Mouse (Mus musculus): ENCODE results near the gene Ttc9. TPM values are rescaled to one million over a fixed set of nuclear protein-coding genes. Genes with fewer than 3 reads are reported as not detected.
A peak's percentile ranks its signal among the peaks of the same experiment; 100 is the strongest.

The Ttc9 gene
- polyA plus RNA-seq, 1 experiment from 2014 or later, result 7.0 TPM

DNA sequence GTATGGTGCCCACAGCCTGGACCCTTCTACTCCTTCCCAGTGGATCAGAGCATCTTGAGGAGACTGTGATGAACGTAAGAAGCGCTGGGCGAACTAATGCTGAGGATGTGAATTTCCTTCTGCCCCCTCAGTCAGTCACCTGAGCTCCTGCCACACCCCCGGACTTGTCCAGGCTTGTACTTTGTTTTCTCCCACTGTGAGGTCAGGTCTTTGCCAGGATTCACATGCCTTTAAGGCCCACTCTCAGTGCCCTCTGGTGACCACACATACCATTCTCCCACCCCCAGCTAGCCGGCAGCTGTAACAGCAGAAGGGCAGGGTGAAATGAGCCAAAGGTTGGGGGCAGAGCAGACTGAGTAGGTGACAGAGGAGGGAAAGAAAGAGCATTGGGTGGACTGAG, 32.9 kb downstream of the Ttc9 start:
- Histone ChIP-seq H3K36me3 (no peaks in the 10 kb centered on the region; the same call in 1 of the 2 replicates), H3K27me3 (replicated peaks) (no peaks in the 10 kb centered on the region), H3K4me1 (no peaks in the 10 kb centered on the region), H3K4me3 (no peak overlapping the region), H3K27ac (no peak overlapping the region), H3K9ac (no peak overlapping the region), H3K9me3 (no peaks in the 10 kb centered on the region), H3K4me2 (replicated peaks) (no peak overlapping the region)
- ATAC-seq (ENCODE audit: low FRiP score, low read depth), result no peak
- WGBS, result 79% methylated on average over 5 of the region's 5 CpGs

DNA sequence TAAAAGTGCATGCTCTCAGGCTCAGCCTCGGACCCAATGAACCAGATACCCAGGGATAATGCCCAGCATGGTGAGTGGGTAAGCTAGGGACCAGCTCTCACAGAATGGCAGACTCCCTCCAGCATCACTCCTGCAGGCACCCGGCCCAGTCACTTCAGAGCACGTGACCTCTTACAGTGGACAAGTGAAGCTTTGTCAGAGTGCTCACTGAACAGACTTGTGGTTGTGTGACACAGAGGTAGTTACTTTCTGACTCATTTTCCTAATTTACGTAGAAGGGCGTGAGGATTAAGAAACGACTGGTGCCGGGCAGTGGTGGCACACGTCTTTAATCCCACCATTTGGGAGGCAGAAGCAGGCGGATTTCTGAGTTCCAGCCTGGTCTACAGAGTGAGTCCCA, 37.4 kb downstream of the Ttc9 start:
- no peak overlapping the region for H3K4me3 ChIP-seq
- ATAC-seq (ENCODE audit: low FRiP score, low read depth), result no peak
- H3K9ac ChIP-seq, result no peak overlapping the region
- no peak overlapping the region for H3K4me2 ChIP-seq (replicated peaks)
- H3K9me3 ChIP-seq, result no peaks in the 10 kb centered on the region
- 84% methylated on average over 9 of the region's 9 CpGs for WGBS
- H3K27me3 ChIP-seq (replicated peaks), result no peaks in the 10 kb centered on the region
- no peak overlapping the region for H3K27ac ChIP-seq
- H3K36me3 ChIP-seq, result no peaks in the 10 kb centered on the region; the same call in 1 of the 2 replicates
- H3K4me1 ChIP-seq, result no peaks in the 10 kb centered on the region

DNA sequence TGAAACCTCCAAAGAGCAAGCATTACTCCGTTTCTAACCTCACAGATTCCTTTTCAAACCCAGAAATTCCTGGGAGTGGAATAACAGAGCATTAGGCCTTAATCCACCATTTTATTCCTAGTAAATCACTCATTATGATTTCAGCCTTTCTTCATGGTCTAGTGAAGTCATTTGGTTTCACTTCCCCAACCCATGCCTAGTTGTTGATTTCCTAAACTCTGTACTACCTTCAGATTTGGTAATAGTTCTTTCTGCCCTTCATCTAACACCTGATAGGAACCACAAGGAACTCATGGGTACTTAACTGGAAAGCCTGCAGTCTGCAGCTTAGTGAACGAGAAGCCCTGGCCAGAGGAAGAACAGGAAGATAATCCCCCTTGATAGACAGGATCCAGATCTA, 44.5 kb downstream of the Ttc9 start:
- no peak overlapping the region for H3K4me3 ChIP-seq
- no peak overlapping the region for H3K9ac ChIP-seq
- ATAC-seq (ENCODE audit: low FRiP score, low read depth), result no peak
- no peaks in the 10 kb centered on the region for H3K27me3 ChIP-seq (replicated peaks)
- no peaks in the 10 kb centered on the region for H3K36me3 ChIP-seq
- H3K27ac ChIP-seq, result no peak overlapping the region
- H3K9me3 ChIP-seq, result no peaks in the 10 kb centered on the region
- H3K4me2 ChIP-seq (replicated peaks), result no peak overlapping the region
- H3K4me1 ChIP-seq, result no peaks in the 10 kb centered on the region
- WGBS, result 67% methylated on average over 2 of the region's 2 CpGs

DNA sequence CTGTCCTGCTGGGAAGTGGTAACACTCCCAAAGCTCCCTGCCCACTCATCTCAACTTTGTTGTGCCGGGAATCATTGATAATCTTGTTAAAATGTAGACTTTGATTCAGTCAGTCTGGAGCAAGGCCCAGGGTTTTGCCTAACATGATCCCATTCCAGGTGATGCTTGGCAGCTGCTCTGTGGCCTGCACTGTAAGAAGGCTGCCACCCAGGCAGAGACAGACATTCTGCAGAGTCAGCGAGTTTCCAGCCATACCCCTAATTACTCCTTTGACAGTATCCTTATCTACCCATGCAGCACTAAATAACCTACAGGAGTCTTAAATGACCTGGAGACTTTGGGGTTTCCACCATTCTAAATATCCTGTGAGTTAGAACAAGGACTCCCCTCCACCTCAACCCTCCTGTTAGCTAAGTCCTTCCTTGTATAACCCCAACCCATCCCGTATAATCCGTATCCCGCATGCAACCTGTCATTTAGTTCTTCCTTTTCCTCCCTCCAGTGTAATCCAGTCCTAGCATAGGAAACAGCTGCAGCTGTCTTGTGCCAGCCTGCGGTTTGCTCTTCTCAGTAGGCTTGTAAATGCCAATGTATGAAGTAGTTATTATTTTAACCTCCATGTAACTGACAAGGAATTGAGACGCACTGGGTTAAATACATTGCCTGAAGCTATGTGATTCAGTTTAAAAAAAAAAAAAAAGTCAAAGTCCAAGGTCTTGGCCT, 48.9 kb downstream of the Ttc9 start:
- H3K27ac ChIP-seq, result no peak overlapping the region
- no peaks in the 10 kb centered on the region for H3K4me1 ChIP-seq
- no peak overlapping the region for H3K4me2 ChIP-seq (replicated peaks)
- 82% methylated on average over 7 of the region's 7 CpGs for WGBS
- no peaks in the 10 kb centered on the region for H3K9me3 ChIP-seq
- ATAC-seq (ENCODE audit: low FRiP score, low read depth), result no peak
- H3K36me3 ChIP-seq, result no peaks in the 10 kb centered on the region
- no peaks in the 10 kb centered on the region for H3K27me3 ChIP-seq (replicated peaks)
- no peak overlapping the region for H3K4me3 ChIP-seq
- H3K9ac ChIP-seq, result no peak overlapping the region

DNA sequence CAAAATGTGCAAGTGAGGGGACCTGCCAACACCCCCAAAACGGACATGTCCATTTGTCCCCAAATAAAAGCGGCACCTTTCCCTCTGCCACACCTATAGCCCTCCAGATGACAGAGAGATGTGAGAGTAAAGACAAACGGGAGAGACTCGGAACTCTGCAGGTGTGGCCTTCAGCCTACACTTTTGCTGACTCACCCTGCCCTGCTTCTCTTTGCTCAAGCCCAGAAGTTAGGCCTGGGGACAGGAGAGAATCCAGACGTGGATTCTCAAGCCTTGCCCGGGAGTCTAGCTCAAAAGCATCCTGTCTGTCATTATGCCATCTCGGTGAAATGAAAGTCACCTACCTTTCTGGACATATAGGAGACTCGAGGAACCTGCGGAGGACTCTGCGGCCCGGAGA, 52.3 kb downstream of the Ttc9 start:
- H3K9ac ChIP-seq, result no peak overlapping the region
- H3K4me2 ChIP-seq (replicated peaks), result no peak overlapping the region
- H3K27me3 ChIP-seq (replicated peaks), result no peaks in the 10 kb centered on the region
- H3K4me3 ChIP-seq, result no peak overlapping the region
- no peaks in the 10 kb centered on the region for H3K36me3 ChIP-seq
- H3K9me3 ChIP-seq, result no peaks in the 10 kb centered on the region
- ATAC-seq (ENCODE audit: low FRiP score, low read depth), result no peak
- WGBS, result 75% methylated on average over 11 of the region's 11 CpGs
- H3K27ac ChIP-seq, result no peak overlapping the region
- H3K4me1 ChIP-seq, result 0 out of 2 replicates have a peak, but pooled peaks cover 11% of the 10 kb centered on the region

DNA sequence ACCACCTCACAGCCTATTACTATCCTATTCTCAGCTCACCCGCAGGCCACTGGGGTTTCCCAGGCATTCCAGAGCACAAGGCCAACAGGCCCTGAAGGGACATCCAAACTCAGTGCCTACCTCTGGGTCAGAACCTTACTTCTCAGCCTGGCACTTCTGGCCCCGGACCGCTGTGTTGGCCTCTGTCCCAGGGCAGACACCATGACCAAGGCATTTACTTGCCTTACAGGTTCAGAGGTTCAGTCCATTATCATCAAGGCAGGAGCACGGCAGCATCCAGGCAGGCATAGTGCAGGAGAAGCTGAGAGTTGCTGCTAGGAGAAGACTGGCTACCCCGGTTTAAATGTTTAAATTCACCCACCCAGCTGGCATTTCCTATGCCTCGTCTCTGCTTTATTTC, 53.0 kb downstream of the Ttc9 start:
- WGBS, result 78% methylated on average over 6 of the region's 6 CpGs
- ATAC-seq (ENCODE audit: low FRiP score, low read depth), result no peak
- H3K9me3 ChIP-seq, result no peaks in the 10 kb centered on the region
- no peaks in the 10 kb centered on the region for H3K27me3 ChIP-seq (replicated peaks)
- H3K9ac ChIP-seq, result no peak overlapping the region
- no peak overlapping the region for H3K27ac ChIP-seq
- H3K4me2 ChIP-seq (replicated peaks), result no peak overlapping the region
- H3K4me1 ChIP-seq, result 0 out of 2 replicates have a peak, but pooled peaks cover 11% of the 10 kb centered on the region
- no peak overlapping the region for H3K4me3 ChIP-seq
- no peaks in the 10 kb centered on the region for H3K36me3 ChIP-seq

DNA sequence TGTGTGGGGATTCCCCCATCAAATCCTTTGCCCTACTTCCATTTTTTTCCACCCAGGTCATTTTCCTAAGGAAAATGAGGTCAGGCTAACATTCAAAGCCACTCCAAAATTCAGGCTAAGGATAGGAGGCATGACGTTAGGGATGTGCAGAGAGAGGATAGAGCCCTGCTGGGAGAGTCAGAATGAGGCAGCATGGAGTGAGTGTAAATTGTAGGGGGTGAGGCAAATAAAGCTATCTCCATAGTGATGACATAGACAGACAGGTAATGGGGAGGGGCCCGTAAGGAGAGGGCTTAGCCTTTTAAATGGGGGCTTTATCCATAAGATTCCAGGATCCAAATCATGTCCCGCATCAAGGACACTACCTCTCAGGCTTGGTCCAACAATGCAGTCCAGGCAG, 54.9 kb downstream of the Ttc9 start:
- H3K4me1 ChIP-seq, result 0 out of 2 replicates have a peak, but pooled peaks cover 11% of the 10 kb centered on the region
- ATAC-seq (ENCODE audit: low FRiP score, low read depth), result no peak
- H3K9ac ChIP-seq, result no peak overlapping the region
- no peak overlapping the region for H3K27ac ChIP-seq
- H3K4me3 ChIP-seq, result no peak overlapping the region
- no peaks in the 10 kb centered on the region for H3K9me3 ChIP-seq
- no peaks in the 10 kb centered on the region for H3K36me3 ChIP-seq
- no peaks in the 10 kb centered on the region for H3K27me3 ChIP-seq (replicated peaks)
- 47% methylated on average over 3 of the region's 3 CpGs for WGBS
- H3K4me2 ChIP-seq (replicated peaks), result no peak overlapping the region

DNA sequence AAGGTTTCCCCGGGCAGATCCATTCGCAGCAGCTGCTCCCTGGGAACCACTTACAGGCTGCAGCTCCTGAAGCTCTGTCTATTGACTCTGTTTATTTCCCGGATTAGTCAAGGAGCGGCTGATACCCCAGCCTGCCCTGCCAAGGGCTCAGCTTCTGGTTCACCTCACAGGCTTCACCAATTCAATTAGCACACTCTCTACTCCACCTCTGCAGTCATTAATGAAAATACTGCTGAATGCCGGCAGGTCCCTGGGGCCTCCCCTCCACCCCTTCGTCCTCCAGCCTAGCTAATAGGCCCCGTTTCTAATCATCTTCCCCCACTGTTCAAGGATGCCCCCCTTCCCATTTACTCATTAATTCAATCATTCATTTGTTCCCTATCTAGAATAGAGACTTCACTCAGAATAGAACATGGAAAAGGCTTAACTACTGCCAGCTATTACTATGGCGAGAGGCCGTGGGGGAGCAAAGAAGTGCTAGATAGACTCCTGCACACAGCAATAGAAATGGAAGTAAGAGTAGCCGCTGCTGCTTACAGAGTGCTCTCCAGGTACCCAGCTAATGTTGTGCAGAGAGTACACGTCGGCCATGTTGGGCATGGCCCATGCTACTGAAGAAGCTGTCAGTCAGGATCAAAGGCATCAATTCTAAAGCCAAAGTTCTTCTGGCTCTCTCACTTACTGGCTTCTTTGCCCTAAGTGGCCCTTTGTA, 55.5 kb downstream of the Ttc9 start:
- no peaks in the 10 kb centered on the region for H3K9me3 ChIP-seq
- ATAC-seq (ENCODE audit: low FRiP score, low read depth), result peak; percentile 63; the same call in 1 of the 2 replicates
- H3K36me3 ChIP-seq, result no peaks in the 10 kb centered on the region
- H3K4me2 ChIP-seq (replicated peaks), result no peak overlapping the region
- H3K27ac ChIP-seq, result no peak overlapping the region
- H3K4me3 ChIP-seq, result no peak overlapping the region
- no peak overlapping the region for H3K9ac ChIP-seq
- H3K4me1 ChIP-seq, result 0 out of 2 replicates have a peak, but pooled peaks cover 11% of the 10 kb centered on the region
- no peaks in the 10 kb centered on the region for H3K27me3 ChIP-seq (replicated peaks)
- whole genome bisulfite sequencing, result 43% methylated on average over 12 of the region's 12 CpGs

DNA sequence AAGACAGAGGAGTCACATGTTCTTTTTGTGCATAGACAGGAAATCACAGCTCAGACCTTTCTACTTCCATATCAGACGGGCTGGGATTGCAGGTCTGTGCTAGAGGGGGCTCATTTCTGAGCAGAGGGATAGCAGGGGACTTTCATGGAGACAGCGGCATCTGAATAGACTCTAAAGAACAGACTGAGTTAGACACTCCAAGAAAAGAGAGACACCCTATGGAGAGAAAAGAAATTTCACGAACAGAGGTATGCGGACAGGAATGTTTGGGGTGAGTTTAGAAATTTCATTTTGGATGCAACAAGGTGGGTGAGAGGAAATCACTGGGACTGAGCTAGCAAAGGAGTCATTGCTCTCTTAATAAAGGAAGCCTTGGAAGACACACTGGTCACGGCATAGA, 56.8 kb downstream of the Ttc9 start:
- Histone ChIP-seq H3K4me1 (0 out of 2 replicates have a peak, but pooled peaks cover 11% of the 10 kb centered on the region), H3K9me3 (no peaks in the 10 kb centered on the region), H3K9ac (no peak overlapping the region), H3K36me3 (no peaks in the 10 kb centered on the region), H3K4me2 (replicated peaks) (no peak overlapping the region), H3K27me3 (replicated peaks) (no peaks in the 10 kb centered on the region), H3K4me3 (no peak overlapping the region), H3K27ac (no peak overlapping the region)
- 85% methylated on average over 5 of the region's 5 CpGs for WGBS
- no peak for ATAC-seq (ENCODE audit: low FRiP score, low read depth)

DNA sequence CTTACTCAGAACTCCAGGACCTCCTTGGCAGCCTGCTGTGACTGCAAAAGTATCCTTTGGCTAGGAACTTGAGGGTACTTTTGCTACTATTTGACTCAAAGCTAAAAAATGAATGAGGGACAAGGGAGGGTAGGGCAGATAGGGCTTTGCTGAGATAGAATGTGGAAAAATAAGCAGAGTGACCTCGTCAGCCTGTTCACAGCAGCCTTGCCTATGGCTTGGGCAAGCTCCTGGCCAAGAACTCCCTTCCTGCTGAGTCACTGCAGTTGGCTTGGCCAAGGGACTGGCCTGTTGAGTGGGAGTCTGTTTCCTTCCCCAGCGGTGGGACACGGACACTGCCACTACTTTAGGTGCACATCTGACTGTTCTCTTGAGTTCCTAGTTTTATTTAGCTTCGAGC, 57.5 kb downstream of the Ttc9 start:
- H3K9me3 ChIP-seq, result no peaks in the 10 kb centered on the region
- no peak overlapping the region for H3K27ac ChIP-seq
- H3K27me3 ChIP-seq (replicated peaks), result no peaks in the 10 kb centered on the region
- H3K36me3 ChIP-seq, result no peaks in the 10 kb centered on the region
- no peak for ATAC-seq (ENCODE audit: low FRiP score, low read depth)
- H3K4me3 ChIP-seq, result no peak overlapping the region
- H3K4me1 ChIP-seq, result 0 out of 2 replicates have a peak, but pooled peaks cover 11% of the 10 kb centered on the region
- H3K4me2 ChIP-seq (replicated peaks), result no peak overlapping the region
- WGBS, result 88% methylated on average over 4 of the region's 4 CpGs
- H3K9ac ChIP-seq, result no peak overlapping the region

DNA sequence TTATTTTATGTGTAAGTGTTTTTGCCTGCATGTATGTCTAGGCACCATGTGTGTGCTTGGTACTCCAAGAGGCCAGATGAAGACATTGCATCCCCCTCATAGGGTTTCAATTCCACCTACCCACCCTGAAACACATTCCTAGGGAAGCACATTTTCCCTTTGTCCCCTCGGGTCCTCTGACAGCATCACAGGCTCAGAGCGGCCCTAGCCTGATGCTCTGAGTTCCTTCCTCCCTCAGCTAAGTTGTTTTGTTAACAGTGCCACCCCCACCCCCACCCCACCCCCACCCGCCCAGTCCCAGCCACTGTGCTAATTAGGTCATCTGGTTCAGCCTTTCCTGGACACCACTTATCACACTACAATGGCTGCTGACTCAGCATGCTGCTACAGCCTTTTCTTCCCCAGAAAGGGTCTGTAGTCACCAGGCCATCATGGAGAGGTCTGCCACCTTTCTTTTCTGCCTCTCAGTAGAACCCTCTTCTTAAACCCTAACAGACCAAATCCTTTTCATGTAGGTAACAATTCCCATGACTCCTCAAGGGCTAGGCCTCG, 58.5 kb downstream of the Ttc9 start:
- no peaks in the 10 kb centered on the region for H3K27me3 ChIP-seq (replicated peaks)
- no peaks in the 10 kb centered on the region for H3K9me3 ChIP-seq
- no peak overlapping the region for H3K9ac ChIP-seq
- no peaks in the 10 kb centered on the region for H3K36me3 ChIP-seq
- no peak for ATAC-seq (ENCODE audit: low FRiP score, low read depth)
- H3K4me3 ChIP-seq, result no peak overlapping the region
- 48% methylated on average over 4 of the region's 4 CpGs for WGBS
- H3K4me1 ChIP-seq, result 0 out of 2 replicates have a peak, but pooled peaks cover 11% of the 10 kb centered on the region
- no peak overlapping the region for H3K27ac ChIP-seq
- no peak overlapping the region for H3K4me2 ChIP-seq (replicated peaks)

DNA sequence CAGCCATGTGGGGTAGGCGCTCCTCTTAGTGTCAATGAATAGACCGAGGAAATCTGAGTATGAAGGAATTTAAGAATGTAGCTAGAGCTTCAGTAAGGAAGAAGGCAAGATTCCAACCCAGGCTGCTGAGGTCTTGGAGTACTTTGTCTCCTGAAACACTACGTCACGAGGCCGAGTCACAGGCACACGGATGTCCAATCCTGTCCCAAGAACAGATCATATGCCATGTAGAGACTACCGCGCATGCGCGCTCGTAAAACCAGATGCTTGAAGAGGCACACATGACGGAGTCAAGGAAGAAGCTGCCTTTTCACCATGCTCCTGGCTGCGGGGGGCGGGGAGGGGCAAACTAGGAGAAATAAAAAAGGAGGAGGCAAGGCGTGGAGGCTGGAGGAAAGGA, 59.1 kb downstream of the Ttc9 start:
- H3K4me1 ChIP-seq, result 0 out of 2 replicates have a peak, but pooled peaks cover 11% of the 10 kb centered on the region
- H3K27ac ChIP-seq, result no peak overlapping the region
- no peaks in the 10 kb centered on the region for H3K9me3 ChIP-seq
- no peaks in the 10 kb centered on the region for H3K27me3 ChIP-seq (replicated peaks)
- 90% methylated on average over 15 of the region's 15 CpGs for WGBS
- no peak for ATAC-seq (ENCODE audit: low FRiP score, low read depth)
- H3K4me2 ChIP-seq (replicated peaks), result no peak overlapping the region
- no peaks in the 10 kb centered on the region for H3K36me3 ChIP-seq
- no peak overlapping the region for H3K4me3 ChIP-seq
- H3K9ac ChIP-seq, result no peak overlapping the region

Measured in neural tube, embryonic 12.5 days (tissue).